Mouse (Mus musculus): ENCODE measurements around the gene Hoxd3. TPM values are rescaled to one million over a fixed set of nuclear protein-coding genes. Genes with fewer than 3 reads are reported as not detected.
A peak's percentile ranks its signal among the peaks of the same experiment; 100 is the strongest.

Gene Hoxd3
- total RNA-seq, 1 experiment: 0.40 TPM

DNA sequence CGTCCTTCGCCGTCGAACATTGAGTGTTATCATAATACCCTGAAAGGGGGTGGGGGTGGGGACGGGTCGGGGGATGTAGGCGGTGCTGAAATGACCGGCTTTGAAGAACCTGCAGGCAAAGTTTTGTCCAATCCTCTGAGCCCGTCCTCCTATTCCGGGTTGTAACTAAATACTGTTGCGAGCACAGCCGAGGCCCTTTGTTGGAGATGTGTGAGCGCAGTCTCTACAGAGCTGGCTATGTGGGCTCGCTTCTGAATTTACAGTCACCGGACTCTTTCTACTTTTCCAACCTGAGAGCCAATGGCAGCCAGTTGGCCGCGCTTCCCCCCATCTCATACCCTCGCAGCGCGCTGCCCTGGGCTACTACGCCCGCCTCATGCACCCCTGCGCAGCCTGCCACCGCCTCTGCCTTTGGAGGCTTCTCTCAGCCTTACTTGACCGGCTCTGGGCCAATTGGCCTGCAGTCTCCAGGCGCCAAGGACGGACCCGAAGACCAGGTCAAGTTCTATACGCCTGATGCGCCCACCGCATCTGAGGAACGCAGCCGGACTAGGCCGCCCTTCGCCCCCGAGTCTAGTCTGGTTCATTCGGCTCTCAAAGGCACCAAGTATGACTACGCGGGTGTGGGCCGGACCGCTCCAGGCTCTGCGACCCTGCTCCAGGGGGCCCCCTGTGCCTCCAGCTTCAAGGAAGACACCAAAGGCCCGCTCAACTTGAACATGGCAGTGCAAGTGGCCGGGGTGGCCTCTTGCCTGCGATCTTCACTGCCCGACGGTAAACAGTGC is 36.7 kb upstream of the Hoxd3 start, which contains the start of gene Hoxd12:
Gene Hoxd12 (plus strand): TSS at position 133 of the 785 bp plus-strand sequence.
- no peak within 1 kb of the TSS for H3K27ac ChIP-seq (ENCODE audit: insufficient read depth, low read depth, low read length, poor library complexity, severe bottlenecking)
- in situ Hi-C loops (cut with MboI; ENCODE audit: low sequenced_read_pairs in 2 of 2, unreplicated experiment in 2 of 2): loop anchor here (25.0 kb wide), 3 partner anchors 613 to 1113 kb away; no protein-coding TSS in a partner anchor
- no peak for DNase-seq (ENCODE audit: low read depth, low spot score)
- TF ChIP-seq HCFC1 (IDR thresholded peaks at IDR 0.05; ENCODE audit: borderline replicate concordance, insufficient read depth, low read length): no peak
- TF ChIP-seq MAFK (IDR thresholded peaks at IDR 0.05; ENCODE audit: insufficient read depth, low read depth, low read length): no peak
- TF ChIP-seq CHD2 (IDR thresholded peaks at IDR 0.05; ENCODE audit: low read depth, low read length): no peak
- TF ChIP-seq ZC3H11A (IDR thresholded peaks at IDR 0.05; ENCODE audit: borderline replicate concordance, low read depth, low read length): no peak
- no peak for TF ChIP-seq ZNF384 (IDR thresholded peaks at IDR 0.05; ENCODE audit: low read depth, low read length)
- peaks cover 0 to 5% of the 10 kb centered on the region in 2 experiments; a peak in 1 of 4 replicates for H3K4me1 ChIP-seq (ENCODE audit: control insufficient read depth in 2 of 2, insufficient read depth in 2 of 2, low read length in 2 of 2, poor library complexity in 1 of 2)
- H3K4me3 ChIP-seq (ENCODE audit: insufficient read depth in 1 of 2, low read depth in 1 of 2, low read length in 2 of 2, poor library complexity in 1 of 2, severe bottlenecking in 1 of 2): peak within 1 kb of the TSS in 1 of 2 experiments; percentile 18; a peak in 1 of 4 replicates
- H3K9ac ChIP-seq (ENCODE audit: insufficient read depth, low read depth, low read length, poor library complexity, severe bottlenecking): no peak within 1 kb of the TSS
- no peaks in the 10 kb centered on the region for H3K9me3 ChIP-seq (ENCODE audit: control insufficient read depth, insufficient read depth, low read depth, low read length)
- H3K36me3 ChIP-seq (ENCODE audit: control insufficient read depth, insufficient read depth, low read length, poor library complexity, severe bottlenecking): no peaks in the 10 kb centered on the region

DNA sequence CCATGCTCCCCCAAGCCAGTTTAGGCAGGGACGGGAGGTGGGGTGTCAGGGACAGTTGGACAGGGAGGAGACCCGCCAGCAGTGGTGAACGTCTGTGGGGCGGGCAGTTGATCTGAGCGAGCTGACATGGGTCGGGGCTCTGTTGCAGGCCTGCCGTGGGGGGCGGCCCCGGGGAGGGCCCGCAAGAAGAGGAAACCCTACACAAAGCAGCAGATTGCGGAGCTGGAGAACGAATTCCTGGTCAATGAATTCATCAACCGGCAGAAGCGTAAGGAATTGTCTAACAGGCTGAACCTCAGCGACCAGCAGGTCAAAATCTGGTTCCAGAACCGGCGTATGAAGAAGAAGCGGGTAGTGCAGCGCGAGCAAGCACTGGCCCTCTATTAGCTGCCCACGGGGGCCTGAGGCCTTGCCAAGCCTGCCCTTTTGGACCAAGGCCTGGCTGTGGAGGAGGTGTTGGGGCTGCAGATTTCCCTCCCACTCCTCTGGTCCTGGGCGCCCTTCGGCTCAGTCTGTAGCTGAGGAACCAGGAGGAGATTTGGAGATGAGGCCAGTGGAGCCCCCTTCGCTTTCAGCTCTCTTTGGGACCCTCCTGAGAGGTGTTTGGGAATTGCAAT is 36.0 kb upstream of the Hoxd3 start:
- H3K27ac ChIP-seq (ENCODE audit: insufficient read depth, low read depth, low read length, poor library complexity, severe bottlenecking): no peak overlapping the region
- in situ Hi-C loops (cut with MboI; ENCODE audit: low sequenced_read_pairs in 2 of 2, unreplicated experiment in 2 of 2): loop anchor here in 1 of 2 experiments (25.0 kb wide), 1 partner anchor 912 kb away; no protein-coding TSS in a partner anchor
- peak overlapping the region in 1 of 2 experiments; percentile 18; a peak in 1 of 4 replicates for H3K4me3 ChIP-seq (ENCODE audit: insufficient read depth in 1 of 2, low read depth in 1 of 2, low read length in 2 of 2, poor library complexity in 1 of 2, severe bottlenecking in 1 of 2)
- peaks cover 0 to 7% of the 10 kb centered on the region in 2 experiments; a peak in 1 of 4 replicates for H3K4me1 ChIP-seq (ENCODE audit: control insufficient read depth in 2 of 2, insufficient read depth in 2 of 2, low read length in 2 of 2, poor library complexity in 1 of 2)
- TF ChIP-seq ZNF384 (IDR thresholded peaks at IDR 0.05; ENCODE audit: low read depth, low read length) (no peak), MAFK (IDR thresholded peaks at IDR 0.05; ENCODE audit: insufficient read depth, low read depth, low read length) (no peak), ZC3H11A (IDR thresholded peaks at IDR 0.05; ENCODE audit: borderline replicate concordance, low read depth, low read length) (no peak), CHD2 (IDR thresholded peaks at IDR 0.05; ENCODE audit: low read depth, low read length) (no peak)
- H3K9me3 ChIP-seq (ENCODE audit: control insufficient read depth, insufficient read depth, low read depth, low read length): no peaks in the 10 kb centered on the region
- H3K9ac ChIP-seq (ENCODE audit: insufficient read depth, low read depth, low read length, poor library complexity, severe bottlenecking): no peak overlapping the region
- H3K36me3 ChIP-seq (ENCODE audit: control insufficient read depth, insufficient read depth, low read length, poor library complexity, severe bottlenecking): no peaks in the 10 kb centered on the region
- DNase-seq (ENCODE audit: low read depth, low spot score): no peak

DNA sequence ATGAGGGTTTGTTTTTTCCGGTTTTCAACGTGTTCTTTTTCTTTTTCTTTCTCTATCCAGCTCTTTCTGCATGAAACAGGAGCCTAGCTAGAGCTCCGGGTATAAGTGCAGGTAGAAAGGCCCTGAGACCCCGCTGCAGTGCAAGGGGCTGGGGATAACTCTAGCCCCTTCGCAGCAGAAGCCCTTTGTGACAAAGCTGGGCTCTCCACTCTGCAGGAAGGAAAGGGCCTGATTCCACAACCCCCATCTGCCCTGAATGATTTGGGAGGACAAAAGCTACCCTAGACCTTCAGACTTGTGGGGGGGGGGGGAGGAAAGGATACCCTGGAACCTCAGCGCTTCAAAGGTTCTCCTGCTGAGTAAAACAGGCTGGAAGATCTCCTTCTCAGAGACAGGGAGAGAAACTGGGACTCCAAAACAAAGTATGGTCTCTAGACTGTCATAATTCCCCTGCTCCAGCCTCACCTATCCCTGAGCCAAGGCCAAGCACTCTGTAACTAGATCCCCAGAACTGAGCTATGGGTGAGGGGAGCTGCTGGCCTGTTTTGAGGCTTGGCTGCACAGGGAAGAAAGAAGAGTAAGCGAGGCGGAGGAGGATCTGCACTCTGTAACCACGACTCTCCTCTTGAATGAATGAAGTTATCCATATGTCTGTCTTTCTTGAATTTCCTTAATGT is 35.2 kb upstream of the Hoxd3 start:
- TF ChIP-seq ZNF384 (IDR thresholded peaks at IDR 0.05; ENCODE audit: low read depth, low read length) (no peak), HCFC1 (IDR thresholded peaks at IDR 0.05; ENCODE audit: borderline replicate concordance, insufficient read depth, low read length) (no peak), MAFK (IDR thresholded peaks at IDR 0.05; ENCODE audit: insufficient read depth, low read depth, low read length) (no peak), CHD2 (IDR thresholded peaks at IDR 0.05; ENCODE audit: low read depth, low read length) (no peak), ZC3H11A (IDR thresholded peaks at IDR 0.05; ENCODE audit: borderline replicate concordance, low read depth, low read length) (no peak)
- Histone ChIP-seq H3K27ac (ENCODE audit: insufficient read depth, low read depth, low read length, poor library complexity, severe bottlenecking) (no peak overlapping the region), H3K36me3 (ENCODE audit: control insufficient read depth, insufficient read depth, low read length, poor library complexity, severe bottlenecking) (no peaks in the 10 kb centered on the region), H3K9ac (ENCODE audit: insufficient read depth, low read depth, low read length, poor library complexity, severe bottlenecking) (no peak overlapping the region), H3K4me1 (ENCODE audit: control insufficient read depth in 2 of 2, insufficient read depth in 2 of 2, low read length in 2 of 2, poor library complexity in 1 of 2) (peaks cover 0 to 7% of the 10 kb centered on the region in 2 experiments; a peak in 1 of 4 replicates), H3K9me3 (ENCODE audit: control insufficient read depth, insufficient read depth, low read depth, low read length) (no peaks in the 10 kb centered on the region), H3K4me3 (ENCODE audit: insufficient read depth in 1 of 2, low read depth in 1 of 2, low read length in 2 of 2, poor library complexity in 1 of 2, severe bottlenecking in 1 of 2) (no peak overlapping the region)
- in situ Hi-C loops (cut with MboI; ENCODE audit: low sequenced_read_pairs in 2 of 2, unreplicated experiment in 2 of 2): loop anchor here in 1 of 2 experiments (25.0 kb wide), 1 partner anchor 911 kb away; no protein-coding TSS in a partner anchor
- DNase-seq (ENCODE audit: low read depth, low spot score): no peak

DNA sequence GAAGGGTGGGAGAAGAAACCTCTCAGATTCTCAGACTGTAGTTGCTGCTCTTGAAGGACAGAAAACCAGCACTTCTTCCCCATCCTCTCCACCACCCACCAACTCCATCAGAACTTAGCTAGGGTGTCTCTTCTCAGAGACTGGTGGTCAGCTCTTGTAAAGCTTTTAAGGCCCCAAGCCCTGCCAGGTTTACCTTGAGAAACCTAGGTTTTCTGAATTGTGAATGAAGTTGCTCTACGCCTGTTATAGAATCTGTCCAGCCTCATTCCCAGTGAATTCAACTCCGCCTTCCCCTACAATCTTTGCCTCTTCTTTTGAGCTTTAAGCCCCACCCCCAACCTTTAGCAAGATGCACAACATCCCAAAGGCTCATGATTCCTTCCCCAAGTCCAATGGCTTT is 34.6 kb upstream of the Hoxd3 start:
- H3K36me3 ChIP-seq (ENCODE audit: control insufficient read depth, insufficient read depth, low read length, poor library complexity, severe bottlenecking): no peaks in the 10 kb centered on the region
- DNase-seq (ENCODE audit: low read depth, low spot score): no peak
- no peak overlapping the region for H3K4me3 ChIP-seq (ENCODE audit: insufficient read depth in 1 of 2, low read depth in 1 of 2, low read length in 2 of 2, poor library complexity in 1 of 2, severe bottlenecking in 1 of 2)
- H3K9ac ChIP-seq (ENCODE audit: insufficient read depth, low read depth, low read length, poor library complexity, severe bottlenecking): no peak overlapping the region
- TF ChIP-seq CHD2 (IDR thresholded peaks at IDR 0.05; ENCODE audit: low read depth, low read length) (no peak), ZC3H11A (IDR thresholded peaks at IDR 0.05; ENCODE audit: borderline replicate concordance, low read depth, low read length) (no peak), HCFC1 (IDR thresholded peaks at IDR 0.05; ENCODE audit: borderline replicate concordance, insufficient read depth, low read length) (no peak), MAFK (IDR thresholded peaks at IDR 0.05; ENCODE audit: insufficient read depth, low read depth, low read length) (no peak), ZNF384 (IDR thresholded peaks at IDR 0.05; ENCODE audit: low read depth, low read length) (no peak)
- peaks cover 0 to 8% of the 10 kb centered on the region in 2 experiments; a peak in 1 of 4 replicates for H3K4me1 ChIP-seq (ENCODE audit: control insufficient read depth in 2 of 2, insufficient read depth in 2 of 2, low read length in 2 of 2, poor library complexity in 1 of 2)
- H3K9me3 ChIP-seq (ENCODE audit: control insufficient read depth, insufficient read depth, low read depth, low read length): no peaks in the 10 kb centered on the region
- in situ Hi-C loops (cut with MboI; ENCODE audit: low sequenced_read_pairs in 2 of 2, unreplicated experiment in 2 of 2): loop anchor here in 1 of 2 experiments (25.0 kb wide), 1 partner anchor 910 kb away; no protein-coding TSS in a partner anchor
- no peak overlapping the region for H3K27ac ChIP-seq (ENCODE audit: insufficient read depth, low read depth, low read length, poor library complexity, severe bottlenecking)

Data from ES-E14 (cell line).